8 mouse cellular contexts compared by ENCODE assay signal in the genomic region with DNA sequence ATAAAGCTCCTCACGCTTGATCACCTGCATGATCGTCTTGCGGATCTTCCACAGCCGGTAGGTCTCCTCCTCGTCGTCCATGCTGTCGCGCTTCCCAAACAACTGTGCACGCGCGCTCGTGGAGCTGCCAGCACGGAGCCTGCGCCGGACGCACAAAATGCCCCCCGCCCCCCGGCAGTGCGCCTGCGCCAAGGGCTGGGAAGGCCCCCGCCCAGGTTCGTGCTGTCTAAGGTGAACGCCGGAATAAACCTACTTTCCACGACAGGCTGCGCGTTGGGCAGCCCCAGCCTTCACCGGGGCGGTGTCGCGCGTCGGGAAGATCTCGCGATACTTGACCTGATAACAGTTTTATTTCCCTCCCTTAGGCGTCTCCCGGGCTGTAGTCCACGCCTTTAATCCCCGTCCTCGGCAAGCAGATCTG. TPM values are rescaled to one million over a fixed set of nuclear protein-coding genes. Genes with fewer than 3 reads are reported as not detected.
DNase-seq lines count a peak whose midpoint lies in the region; ATAC-seq lines count a peak whose summit lies in the region.

A gene (minus strand): TSS at position 237 of the 421 bp plus-strand sequence.

- H3K27me3 ChIP-seq in heart, embryonic 14.5 days (ENCODE audit: control insufficient read depth, insufficient read depth, low read length) = no peaks in the 10 kb centered on the region
- no peaks in the 10 kb centered on the region for H3K27me3 ChIP-seq in liver, embryonic 13.5 days
- H3K27me3 ChIP-seq in stomach, embryonic 16.5 days (ENCODE audit: control insufficient read depth, insufficient read depth, low read length) = no peaks in the 10 kb centered on the region

- H3K4me3 ChIP-seq in brown adipose tissue, adult 24 weeks (ENCODE audit: insufficient read depth, low read depth, low read length) = peak within 1 kb of the TSS; percentile 92
- H3K4me3 ChIP-seq in heart, embryonic 14.5 days (ENCODE audit: control insufficient read depth in 1 of 2, insufficient read depth in 1 of 2, low read depth in 1 of 2, low read length in 2 of 2) = peak within 1 kb of the TSS; percentile 69 to 85
- H3K4me3 ChIP-seq in liver, embryonic 13.5 days (replicated peaks) = peak within 1 kb of the TSS; percentile 86
- peak within 1 kb of the TSS; percentile 96 for H3K4me3 ChIP-seq in stomach, embryonic 16.5 days (replicated peaks; ENCODE audit: low read length)

- H3K9me3 ChIP-seq in heart, embryonic 14.5 days (ENCODE audit: control insufficient read depth, low read length) = no peaks in the 10 kb centered on the region
- no peaks in the 10 kb centered on the region for H3K9me3 ChIP-seq in liver, embryonic 13.5 days (replicated peaks)
- no peaks in the 10 kb centered on the region for H3K9me3 ChIP-seq in stomach, embryonic 16.5 days (replicated peaks; ENCODE audit: control insufficient read depth, low read length)

- peaks cover 21% of the 10 kb centered on the region for H3K4me1 ChIP-seq in brown adipose tissue, adult 24 weeks (ENCODE audit: control insufficient read depth, insufficient read depth, insufficient read length, low read length)
- H3K4me1 ChIP-seq in heart, embryonic 14.5 days (ENCODE audit: control insufficient read depth in 2 of 2, insufficient read depth in 2 of 2, low read length in 2 of 2) = peaks cover 2 to 12% of the 10 kb centered on the region in 2 experiments; a peak in 3 of 4 replicates
- peaks cover 39% of the 10 kb centered on the region for H3K4me1 ChIP-seq in liver, embryonic 13.5 days (replicated peaks)
- H3K4me1 ChIP-seq in stomach, embryonic 16.5 days (ENCODE audit: control insufficient read depth, insufficient read depth, low read length) = peaks cover 14% of the 10 kb centered on the region

- H3K4me2 ChIP-seq in heart, embryonic 14.5 days (ENCODE audit: low read length) = peak within 1 kb of the TSS; percentile 76
- peak within 1 kb of the TSS; percentile 93 for H3K4me2 ChIP-seq in liver, embryonic 13.5 days
- peak within 1 kb of the TSS; percentile 71 for H3K4me2 ChIP-seq in stomach, embryonic 16.5 days (ENCODE audit: low read depth, low read length)

- peak; percentile 96 for ATAC-seq in heart, embryonic 14.5 days (ENCODE audit: insufficient number of reproducible peaks, insufficient read depth, low FRiP score, low read depth)
- ATAC-seq in liver, embryonic 13.5 days (ENCODE audit: low read depth) = peak; percentile 95
- peak; percentile 97 for ATAC-seq in stomach, embryonic 16.5 days (ENCODE audit: insufficient read depth, low FRiP score)

- DNase-seq in CD4-positive, CD25-positive, alpha-beta regulatory T cell, adult 2 months (ENCODE audit: low read depth, low spot score) = peak; percentile 99
- peak; percentile 91 for DNase-seq in fibroblast of lung, adult 2 months (ENCODE audit: low read depth)
- peak; percentile 98 for DNase-seq in kidney, postnatal 14 days
- DNase-seq in liver, embryonic 13.5 days = peak; percentile 97
- peak; percentile 98 for DNase-seq in neural tube, embryonic 10.5 days (ENCODE audit: extremely low spot score, low spot score)

- H3K9ac ChIP-seq in heart, embryonic 14.5 days (ENCODE audit: low read length) = peak within 1 kb of the TSS; percentile 87
- H3K9ac ChIP-seq in liver, embryonic 13.5 days = peak within 1 kb of the TSS; percentile 93
- H3K9ac ChIP-seq in stomach, embryonic 16.5 days (ENCODE audit: low read length) = peak within 1 kb of the TSS; percentile 79

- H3K36me3 ChIP-seq in heart, embryonic 14.5 days (ENCODE audit: control insufficient read depth, insufficient read depth, low read length) = peaks cover 36% of the 10 kb centered on the region
- H3K36me3 ChIP-seq in liver, embryonic 13.5 days = peaks cover 39% of the 10 kb centered on the region
- H3K36me3 ChIP-seq in stomach, embryonic 16.5 days (ENCODE audit: control insufficient read depth, insufficient read depth, low read length) = peaks cover 27% of the 10 kb centered on the region

- WGBS in heart, embryonic 14.5 days = under 1% methylated on average over 40 of the region's 40 CpGs
- under 1% methylated on average over 40 of the region's 40 CpGs for WGBS in liver, embryonic 13.5 days (ENCODE audit: insufficient replicate concordance)
- under 1% methylated on average over 40 of the region's 40 CpGs for WGBS in stomach, embryonic 16.5 days

- peak within 1 kb of the TSS; percentile 24; the same call in 1 of the 2 replicates for H3K27ac ChIP-seq in brown adipose tissue, adult 24 weeks (replicated peaks; ENCODE audit: low read depth, low read length)
- peak within 1 kb of the TSS; percentile 34 to 60; a peak in 3 of 4 replicates for H3K27ac ChIP-seq in heart, embryonic 14.5 days (replicated peaks in 1 of 2; ENCODE audit: control insufficient read depth in 1 of 2, insufficient read depth in 1 of 2, low read depth in 2 of 2, low read length in 2 of 2)
- peak within 1 kb of the TSS; percentile 81 for H3K27ac ChIP-seq in liver, embryonic 13.5 days
- H3K27ac ChIP-seq in stomach, embryonic 16.5 days (ENCODE audit: low read length) = peak within 1 kb of the TSS; percentile 60

RNA-seq across cellular contexts. Expression of the gene that starts here (rescaled TPM):
- polyA plus RNA-seq in brown adipose tissue, adult 24 weeks (2012; ENCODE audit: insufficient read depth, insufficient read length, missing spikeins) = 78.3 and 85.8 TPM in 2 replicates
- polyA plus RNA-seq in heart, embryonic 14.5 days (2014; fragmentation: Nextera tagmentation; extraction: Ambion mirVana) = 146 and 162 TPM in 2 replicates
- polyA plus RNA-seq in liver, embryonic 13.5 days (2015; fragmentation: Nextera tagmentation; extraction: Ambion mirVana) = 120 and 122 TPM in 2 replicates
- 174 and 180 TPM in 2 replicates for polyA plus RNA-seq in stomach, embryonic 16.5 days (2015; fragmentation: Nextera tagmentation; extraction: Ambion mirVana)

Comparison
In these comparisons a context has a peak if more than half of its experiments do, and no peak if none do; other contexts are left out.
1. Peak in every context shown above with its lines: DNase-seq, ATAC-seq, H3K4me3 ChIP-seq and H3K27ac ChIP-seq.
2. H3K27ac ChIP-seq: peak in every context shown above with its lines; median percentile 81 in liver, embryonic 13.5 days; 60 in stomach, embryonic 16.5 days; 47 in heart, embryonic 14.5 days; 24 in brown adipose tissue, adult 24 weeks.